Mouse (Mus musculus): ENCODE results near the gene Bcl2l11. TPM values are rescaled to one million over a fixed set of nuclear protein-coding genes. Genes with fewer than 3 reads are reported as not detected.

Gene Bcl2l11
- polyA plus RNA-seq, 1 experiment = 4.0 TPM

DNA sequence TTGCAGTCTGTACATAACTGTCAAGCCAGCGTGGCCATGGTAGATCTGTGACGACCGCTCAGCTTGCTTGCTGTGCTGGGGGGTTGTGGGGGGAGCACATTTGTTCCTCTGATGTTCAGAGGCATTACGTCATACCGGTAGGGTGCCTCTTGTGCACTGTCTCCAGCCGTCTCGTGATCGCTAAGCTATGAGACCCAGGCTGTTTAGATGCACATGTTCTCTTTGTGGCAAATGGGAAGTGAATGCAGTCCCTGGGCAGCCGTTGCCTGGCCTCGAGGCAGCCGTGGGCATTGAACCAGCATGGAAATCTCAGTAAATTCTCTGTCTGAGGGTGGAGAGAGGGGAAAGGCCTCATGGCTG lies 27.7 kb downstream of the Bcl2l11 start:
- peaks cover 13% of the 10 kb centered on the region for H3K36me3 ChIP-seq (ENCODE audit: control insufficient read depth, insufficient read depth)
- no peak for TF ChIP-seq FOSL1 (IDR thresholded peaks at IDR 0.05; ENCODE audit: insufficient read depth, low read length, poor library complexity, severe bottlenecking)
- no peak for TF ChIP-seq MYOD1 (IDR thresholded peaks at IDR 0.05; ENCODE audit: control insufficient read depth, insufficient read length, low read depth)
- no peaks in the 10 kb centered on the region for H3K79me2 ChIP-seq (ENCODE audit: control insufficient read depth, insufficient read depth)
- no peaks in the 10 kb centered on the region for H3K27me3 ChIP-seq (ENCODE audit: control insufficient read depth, insufficient read depth, insufficient read length)
- no peak overlapping the region for H3K4me3 ChIP-seq (ENCODE audit: insufficient read depth, poor library complexity, severe bottlenecking)
- H3K79me3 ChIP-seq (ENCODE audit: low read depth) = no peaks in the 10 kb centered on the region
- no peak overlapping the region for H3ac ChIP-seq (ENCODE audit: control insufficient read depth, insufficient read length, low read depth)

GRCm38 (mm10) chr2:128155412-128156066 lies 29.7 kb downstream of the Bcl2l11 start:
- no peak overlapping the region for H3K4me3 ChIP-seq (ENCODE audit: insufficient read depth, poor library complexity, severe bottlenecking)
- no peaks in the 10 kb centered on the region for H3K79me2 ChIP-seq (ENCODE audit: control insufficient read depth, insufficient read depth)
- H3K27me3 ChIP-seq (ENCODE audit: control insufficient read depth, insufficient read depth, insufficient read length) = no peaks in the 10 kb centered on the region
- TF ChIP-seq MYOG (IDR thresholded peaks at IDR 0.05; ENCODE audit: control insufficient read depth, extremely low read depth, insufficient read length) = no peak
- TF ChIP-seq CEBPB (IDR thresholded peaks at IDR 0.05; ENCODE audit: low read depth) = no peak
- TF ChIP-seq FOSL1 (IDR thresholded peaks at IDR 0.05; ENCODE audit: insufficient read depth, low read length, poor library complexity, severe bottlenecking) = no peak
- no peak for TF ChIP-seq CTCF (IDR thresholded peaks at IDR 0.05; ENCODE audit: control insufficient read depth, insufficient read depth, insufficient read length)
- TF ChIP-seq MAX (IDR thresholded peaks at IDR 0.05) = no peak
- no peak for TF ChIP-seq USF1 (IDR thresholded peaks at IDR 0.05; ENCODE audit: low read depth)
- TF ChIP-seq MYOD1 (IDR thresholded peaks at IDR 0.05; ENCODE audit: control insufficient read depth, insufficient read length, low read depth) = no peak
- no peaks in the 10 kb centered on the region for H3K79me3 ChIP-seq (ENCODE audit: low read depth)
- no peak overlapping the region for H3ac ChIP-seq (ENCODE audit: control insufficient read depth, insufficient read length, low read depth)
- H3K36me3 ChIP-seq (ENCODE audit: control insufficient read depth, insufficient read depth) = peaks cover 8% of the 10 kb centered on the region

GRCm38 (mm10) chr2:128156067-128156462 lies 30.2 kb downstream of the Bcl2l11 start:
- no peak overlapping the region for H3K4me3 ChIP-seq (ENCODE audit: insufficient read depth, poor library complexity, severe bottlenecking)
- H3K79me2 ChIP-seq (ENCODE audit: control insufficient read depth, insufficient read depth) = no peaks in the 10 kb centered on the region
- peaks cover 8% of the 10 kb centered on the region for H3K36me3 ChIP-seq (ENCODE audit: control insufficient read depth, insufficient read depth)
- TF ChIP-seq CTCF (IDR thresholded peaks at IDR 0.05; ENCODE audit: control insufficient read depth, insufficient read depth, insufficient read length) (no peak), MAX (IDR thresholded peaks at IDR 0.05) (no peak), MYOG (IDR thresholded peaks at IDR 0.05; ENCODE audit: control insufficient read depth, extremely low read depth, insufficient read length) (no peak), CEBPB (IDR thresholded peaks at IDR 0.05; ENCODE audit: low read depth) (no peak), FOSL1 (IDR thresholded peaks at IDR 0.05; ENCODE audit: insufficient read depth, low read length, poor library complexity, severe bottlenecking) (no peak), USF1 (IDR thresholded peaks at IDR 0.05; ENCODE audit: low read depth) (no peak), MYOD1 (IDR thresholded peaks at IDR 0.05; ENCODE audit: control insufficient read depth, insufficient read length, low read depth) (no peak)
- no peak overlapping the region for H3ac ChIP-seq (ENCODE audit: control insufficient read depth, insufficient read length, low read depth)
- no peaks in the 10 kb centered on the region for H3K79me3 ChIP-seq (ENCODE audit: low read depth)
- no peaks in the 10 kb centered on the region for H3K27me3 ChIP-seq (ENCODE audit: control insufficient read depth, insufficient read depth, insufficient read length)

DNA sequence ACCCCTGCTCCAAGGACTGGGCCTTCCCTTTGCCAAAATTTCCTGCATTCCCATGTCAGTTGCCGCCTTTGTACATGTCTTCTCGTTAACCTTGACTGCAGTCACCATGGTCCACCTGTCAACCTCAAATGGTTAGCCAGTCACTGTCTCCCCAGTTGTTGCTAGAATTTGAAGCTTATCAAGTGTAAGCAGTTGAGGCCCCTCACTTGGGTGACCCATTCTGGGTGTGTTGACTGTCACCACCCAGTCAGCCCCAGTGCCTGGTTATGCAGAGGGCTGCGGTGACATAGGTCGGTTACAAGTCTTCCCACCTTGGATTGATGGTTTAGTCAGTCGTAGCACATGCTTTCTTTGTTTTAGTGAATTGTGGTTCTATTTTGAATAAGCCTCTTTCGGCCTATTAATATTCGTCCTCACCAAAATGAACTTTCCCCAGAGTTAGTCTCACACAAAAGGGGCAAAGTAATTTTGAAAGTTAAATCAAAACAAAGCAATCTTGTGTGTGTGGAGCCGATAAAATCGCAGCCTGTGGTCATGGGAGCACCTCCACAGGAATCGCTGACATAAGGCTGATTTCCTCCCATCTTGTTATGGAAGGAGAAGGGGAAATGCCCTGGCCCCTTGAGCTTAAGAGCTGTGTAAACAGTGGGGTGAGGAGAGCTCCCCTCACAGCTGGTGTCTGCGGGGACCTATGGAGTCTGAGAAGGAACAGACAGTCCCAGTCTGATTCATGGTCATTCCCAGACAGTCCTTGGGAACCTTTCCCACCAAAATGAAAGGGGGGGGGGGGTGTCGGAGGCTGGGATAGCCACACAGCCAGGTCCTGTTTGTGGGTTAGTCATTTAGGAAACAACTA lies 30.9 kb downstream of the Bcl2l11 start:
- Histone ChIP-seq H3K27me3 (ENCODE audit: control insufficient read depth, insufficient read depth, insufficient read length) (no peaks in the 10 kb centered on the region), H3K36me3 (ENCODE audit: control insufficient read depth, insufficient read depth) (peaks cover 8% of the 10 kb centered on the region), H3ac (ENCODE audit: control insufficient read depth, insufficient read length, low read depth) (no peak overlapping the region), H3K79me2 (ENCODE audit: control insufficient read depth, insufficient read depth) (no peaks in the 10 kb centered on the region), H3K79me3 (ENCODE audit: low read depth) (no peaks in the 10 kb centered on the region), H3K4me3 (ENCODE audit: insufficient read depth, poor library complexity, severe bottlenecking) (no peak overlapping the region)
- no peak for TF ChIP-seq FOSL1 (IDR thresholded peaks at IDR 0.05; ENCODE audit: insufficient read depth, low read length, poor library complexity, severe bottlenecking)
- TF ChIP-seq MAX (IDR thresholded peaks at IDR 0.05) = no peak
- TF ChIP-seq MYOG (IDR thresholded peaks at IDR 0.05; ENCODE audit: control insufficient read depth, extremely low read depth, insufficient read length) = no peak
- no peak for TF ChIP-seq CEBPB (IDR thresholded peaks at IDR 0.05; ENCODE audit: low read depth)
- no peak for TF ChIP-seq MYOD1 (IDR thresholded peaks at IDR 0.05; ENCODE audit: control insufficient read depth, insufficient read length, low read depth)
- no peak for TF ChIP-seq CTCF (IDR thresholded peaks at IDR 0.05; ENCODE audit: control insufficient read depth, insufficient read depth, insufficient read length)
- TF ChIP-seq USF1 (IDR thresholded peaks at IDR 0.05; ENCODE audit: low read depth) = no peak

DNA sequence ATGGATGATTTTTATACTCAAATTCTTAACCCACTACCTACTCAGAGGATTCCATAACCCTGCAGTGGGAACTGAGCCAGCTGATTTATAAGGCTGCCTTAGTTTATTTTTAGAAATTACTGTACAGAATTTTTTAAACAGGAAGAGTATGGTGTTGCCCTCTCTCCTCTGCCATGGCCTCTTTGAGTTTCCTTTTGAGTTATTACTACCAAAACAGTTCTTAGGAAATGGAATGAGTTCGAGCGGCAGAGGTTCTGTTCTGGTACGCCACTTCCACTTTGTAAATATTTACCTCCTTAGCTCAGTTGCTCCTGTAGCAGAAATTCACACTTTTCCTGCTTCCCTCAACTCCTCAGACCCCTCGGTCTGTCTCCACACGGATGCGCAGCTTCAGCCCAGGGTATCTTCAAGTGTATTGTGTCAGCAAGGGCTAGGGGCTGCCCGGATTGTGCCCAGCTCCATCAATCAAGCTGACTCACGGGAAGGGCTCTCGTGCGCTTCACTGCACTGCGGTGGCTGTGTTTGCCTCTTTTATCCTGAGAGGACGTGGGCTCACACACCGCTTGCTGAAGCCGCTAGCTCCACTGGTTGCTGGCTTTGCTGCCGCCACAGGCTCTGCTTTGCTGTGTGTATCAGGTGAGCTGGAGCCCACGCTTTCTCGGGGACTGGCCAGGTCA lies 33.0 kb downstream of the Bcl2l11 start:
- Histone ChIP-seq H3K36me3 (ENCODE audit: control insufficient read depth, insufficient read depth) (peaks cover 8% of the 10 kb centered on the region), H3ac (ENCODE audit: control insufficient read depth, insufficient read length, low read depth) (no peak overlapping the region)
- no peak for TF ChIP-seq MAX (IDR thresholded peaks at IDR 0.05)
- no peak for TF ChIP-seq CEBPB (IDR thresholded peaks at IDR 0.05; ENCODE audit: low read depth)
- no peak for TF ChIP-seq CTCF (IDR thresholded peaks at IDR 0.05; ENCODE audit: control insufficient read depth, insufficient read depth, insufficient read length)
- TF ChIP-seq MYOD1 (IDR thresholded peaks at IDR 0.05; ENCODE audit: control insufficient read depth, insufficient read length, low read depth) = no peak
- no peak for TF ChIP-seq FOSL1 (IDR thresholded peaks at IDR 0.05; ENCODE audit: insufficient read depth, low read length, poor library complexity, severe bottlenecking)
- TF ChIP-seq USF1 (IDR thresholded peaks at IDR 0.05; ENCODE audit: low read depth) = no peak
- no peak for TF ChIP-seq MYOG (IDR thresholded peaks at IDR 0.05; ENCODE audit: control insufficient read depth, extremely low read depth, insufficient read length)

More for the DNA sequence above, 33.0 kb downstream of the Bcl2l11 start:
- Histone ChIP-seq H3K27me3 (ENCODE audit: control insufficient read depth, insufficient read depth, insufficient read length) (no peaks in the 10 kb centered on the region), H3K4me3 (ENCODE audit: insufficient read depth, poor library complexity, severe bottlenecking) (no peak overlapping the region), H3K79me2 (ENCODE audit: control insufficient read depth, insufficient read depth) (no peaks in the 10 kb centered on the region), H3K79me3 (ENCODE audit: low read depth) (no peaks in the 10 kb centered on the region)
